Mouse (Mus musculus) left cerebral cortex, adult 9 months (tissue): Measurements from ENCODE around the gene Plekhb2.

Source experiments
- DNase-seq, 2 experiments: peaks; one replicate each; pipeline ENCODE4 v3.0.0; 2022; ENCODE audit warnings: low spot score in 2 of 2

Gene Plekhb2

GRCm38 (mm10) chr1:34849745-34850342 lies at the start of gene Plekhb2:
Gene Plekhb2 (plus strand): TSS chr1:34849976.
- peak; percentile 61 to 88 for DNase-seq

GRCm38 (mm10) chr1:34801616-34802289 lies 48.0 kb upstream of the Plekhb2 start:
- peak in 1 of 2 experiments; percentile 69 for DNase-seq

GRCm38 (mm10) chr1:34802290-34802642 lies 47.5 kb upstream of the Plekhb2 start:
- peak in 1 of 2 experiments; percentile 82 for DNase-seq

- DNase-seq = no peak
Measured at GRCm38 (mm10) chr1:34804863-34805262, 44.9 kb upstream of the Plekhb2 start.

GRCm38 (mm10) chr1:34805931-34806520 lies 43.8 kb upstream of the Plekhb2 start:
- DNase-seq = no peak

- DNase-seq = no peak
Measured at GRCm38 (mm10) chr1:34808445-34808844, 41.3 kb upstream of the Plekhb2 start.

GRCm38 (mm10) chr1:34810293-34810692 lies 39.5 kb upstream of the Plekhb2 start:
- no peak for DNase-seq

- no peak for DNase-seq
Measured at GRCm38 (mm10) chr1:34811035-34811434, 38.7 kb upstream of the Plekhb2 start.

GRCm38 (mm10) chr1:34811581-34811980 lies 38.2 kb upstream of the Plekhb2 start:
- no peak for DNase-seq

GRCm38 (mm10) chr1:34812407-34813247 lies 37.1 kb upstream of the Plekhb2 start:
- DNase-seq = no peak

GRCm38 (mm10) chr1:34815843-34816242 lies 33.9 kb upstream of the Plekhb2 start:
- DNase-seq = no peak

- no peak for DNase-seq
Measured at GRCm38 (mm10) chr1:34819225-34819910, 30.4 kb upstream of the Plekhb2 start.

- DNase-seq = no peak
Measured at GRCm38 (mm10) chr1:34821411-34821810, 28.4 kb upstream of the Plekhb2 start.

- DNase-seq = no peak
Measured at GRCm38 (mm10) chr1:34822003-34822402, 27.8 kb upstream of the Plekhb2 start.

GRCm38 (mm10) chr1:34822746-34823145 lies 27.0 kb upstream of the Plekhb2 start:
- no peak for DNase-seq

GRCm38 (mm10) chr1:34823353-34823752 lies 26.4 kb upstream of the Plekhb2 start:
- no peak for DNase-seq

GRCm38 (mm10) chr1:34824208-34824607 lies 25.6 kb upstream of the Plekhb2 start:
- DNase-seq = no peak

GRCm38 (mm10) chr1:34825909-34826308 lies 23.9 kb upstream of the Plekhb2 start:
- DNase-seq = no peak

GRCm38 (mm10) chr1:34827900-34828299 lies 21.9 kb upstream of the Plekhb2 start:
- DNase-seq = no peak

- DNase-seq = no peak
Measured at GRCm38 (mm10) chr1:34828528-34829294, 21.1 kb upstream of the Plekhb2 start.

- DNase-seq = no peak
Measured at GRCm38 (mm10) chr1:34830934-34831333, 18.8 kb upstream of the Plekhb2 start.
